Mouse (Mus musculus): ENCODE results near the gene Usf2.

- TF ChIP-seq CTCF (conservative IDR thresholded peaks at IDR 0.05 in 1 of 2, IDR thresholded peaks at IDR 0.05 in 1 of 2; ENCODE audit: low read depth in 2 of 2, low read length in 2 of 2) (no peak), BHLHE40 (IDR thresholded peaks at IDR 0.05; ENCODE audit: low read depth, low read length) (no peak), MAX (IDR thresholded peaks at IDR 0.05; ENCODE audit: low read length) (no peak), MAZ (IDR thresholded peaks at IDR 0.05; ENCODE audit: low read depth, low read length) (no peak), EP300 (IDR thresholded peaks at IDR 0.05; ENCODE audit: low read length) (no peak), TCF12 (IDR thresholded peaks at IDR 0.05; ENCODE audit: low read depth, low read length) (no peak)
Observed at GRCm38 (mm10) chr7:30958109-30958865, 1.7 kb upstream of the Usf2 start.

Data from CH12.LX (cell line).